Mouse (Mus musculus): ENCODE results near the gene Zfp385b. TPM values are rescaled to one million over a fixed set of nuclear protein-coding genes. Genes with fewer than 3 reads are reported as not detected.

Zfp385b gene
- total and polyA plus RNA-seq, 3 experiments: not detected

DNA sequence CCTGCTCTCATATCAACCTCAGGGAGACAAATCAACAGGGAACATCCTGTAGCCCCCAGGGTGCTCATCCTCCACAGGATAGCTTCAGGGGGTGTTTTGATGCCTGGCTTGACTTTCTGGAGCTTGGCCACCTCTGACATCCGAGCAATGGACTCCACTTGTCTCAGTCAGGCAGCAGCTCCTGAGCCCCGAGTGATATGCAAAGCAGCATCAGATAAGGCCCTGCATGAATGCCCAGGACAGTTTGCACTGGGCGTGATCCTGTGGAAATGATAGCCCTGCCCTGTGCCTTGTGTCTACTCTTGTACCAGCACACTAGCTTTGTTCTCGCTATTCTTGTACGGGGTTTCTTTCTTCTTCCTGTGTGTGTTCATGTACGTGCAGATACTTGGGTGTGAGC is 303.8 kb downstream of the Zfp385b start:
- no peak overlapping the region for H3K4me2 ChIP-seq (ENCODE audit: insufficient read depth, low read depth, poor library complexity, severe bottlenecking)
- DNase-seq (ENCODE audit: extremely low read depth): no peak
- TF ChIP-seq SIN3A (IDR thresholded peaks at IDR 0.05; ENCODE audit: low read length) (no peak), RAD21 (IDR thresholded peaks at IDR 0.05; ENCODE audit: low read depth, low read length) (no peak), ELF1 (IDR thresholded peaks at IDR 0.05; ENCODE audit: low read depth, low read length) (no peak), ZC3H11A (IDR thresholded peaks at IDR 0.05; ENCODE audit: low read depth, low read length) (no peak), MAZ (IDR thresholded peaks at IDR 0.05; ENCODE audit: low read depth, low read length) (no peak), BHLHE40 (IDR thresholded peaks at IDR 0.05; ENCODE audit: low read depth, low read length) (no peak), MXI1 (IDR thresholded peaks at IDR 0.05; ENCODE audit: low read depth, low read length) (no peak), TCF12 (IDR thresholded peaks at IDR 0.05; ENCODE audit: low read depth, low read length) (no peak), JUN (IDR thresholded peaks at IDR 0.05; ENCODE audit: insufficient read depth, low read depth, low read length) (no peak), ZMIZ1 (IDR thresholded peaks at IDR 0.05; ENCODE audit: low read depth, low read length) (no peak), CHD2 (IDR thresholded peaks at IDR 0.05; ENCODE audit: low read length) (no peak), MAFK (IDR thresholded peaks at IDR 0.05; ENCODE audit: insufficient replicate concordance, low read length) (no peak), JUND (conservative IDR thresholded peaks at IDR 0.05; ENCODE audit: low read depth, low read length) (no peak), MYC (IDR thresholded peaks at IDR 0.05; ENCODE audit: low read depth, low read length) (no peak), KAT2A (IDR thresholded peaks at IDR 0.05; ENCODE audit: insufficient replicate concordance, low read length) (no peak), CHD1 (IDR thresholded peaks at IDR 0.05; ENCODE audit: low read depth, low read length) (no peak), EP300 (IDR thresholded peaks at IDR 0.05; ENCODE audit: low read length) (no peak), MAX (IDR thresholded peaks at IDR 0.05; ENCODE audit: low read length) (no peak)
- H3K4me1 ChIP-seq (ENCODE audit: control insufficient read depth in 1 of 2, insufficient read depth in 2 of 2): no peaks in the 10 kb centered on the region
- dilution Hi-C loops (cut with MboI; ENCODE audit: extremely low pct_ligation_motif_present, extremely low pct_unique_long_range_greater_than_20kb, low sequenced_read_pairs): no loop called here
- H3K9me3 ChIP-seq (replicated peaks; ENCODE audit: low read length): peaks cover 73% of the 10 kb centered on the region
- no peaks in the 10 kb centered on the region for H3K79me2 ChIP-seq (replicated peaks; ENCODE audit: control insufficient read depth, extremely low read depth, insufficient read depth, poor library complexity, severe bottlenecking)
- H3K27ac ChIP-seq (ENCODE audit: insufficient read depth, low read depth): no peak overlapping the region
- no peaks in the 10 kb centered on the region for H3K36me3 ChIP-seq (replicated peaks in 1 of 2; ENCODE audit: control insufficient read depth in 1 of 2, insufficient read depth in 1 of 2, low read length in 1 of 2)
- H3K4me3 ChIP-seq (replicated peaks in 1 of 3; ENCODE audit: low read depth in 2 of 3, low read length in 2 of 3, poor library complexity in 1 of 3): no peak overlapping the region
- in situ Hi-C loops (cut with MboI; ENCODE audit: low pct_ligation_motif_present, low pct_unique_long_range_greater_than_20kb, low sequenced_read_pairs): no loop called here
- H3K9ac ChIP-seq (ENCODE audit: insufficient read depth, low read depth): no peak overlapping the region
- H3K27me3 ChIP-seq (replicated peaks): no peaks in the 10 kb centered on the region

DNA sequence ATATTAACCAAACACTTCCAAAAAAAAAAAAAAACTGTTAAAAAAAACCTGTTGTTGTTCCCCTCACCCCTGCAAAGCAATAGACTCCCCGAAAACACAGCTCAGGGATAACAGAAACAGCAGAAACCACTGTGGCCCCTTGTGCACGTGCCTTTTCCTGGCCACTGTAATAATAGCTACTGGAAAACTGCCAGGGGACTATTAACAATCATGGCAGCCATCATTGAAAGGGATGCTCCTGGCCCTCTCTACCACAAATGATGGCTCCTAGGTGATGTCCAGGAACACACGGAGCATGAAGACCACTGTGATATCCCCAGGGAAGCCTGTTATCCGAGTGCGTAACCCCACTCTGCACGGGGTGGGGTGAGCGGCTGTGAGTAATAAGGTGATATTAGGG is 304.4 kb downstream of the Zfp385b start:
- H3K27me3 ChIP-seq (replicated peaks): no peaks in the 10 kb centered on the region
- peaks cover 75% of the 10 kb centered on the region for H3K9me3 ChIP-seq (replicated peaks; ENCODE audit: low read length)
- dilution Hi-C loops (cut with MboI; ENCODE audit: extremely low pct_ligation_motif_present, extremely low pct_unique_long_range_greater_than_20kb, low sequenced_read_pairs): no loop called here
- no peak overlapping the region for H3K4me2 ChIP-seq (ENCODE audit: insufficient read depth, low read depth, poor library complexity, severe bottlenecking)
- DNase-seq (ENCODE audit: extremely low read depth): no peak
- no peak overlapping the region for H3K27ac ChIP-seq (ENCODE audit: insufficient read depth, low read depth)
- no peaks in the 10 kb centered on the region for H3K36me3 ChIP-seq (replicated peaks in 1 of 2; ENCODE audit: control insufficient read depth in 1 of 2, insufficient read depth in 1 of 2, low read length in 1 of 2)
- no peak overlapping the region for H3K4me3 ChIP-seq (replicated peaks in 1 of 3; ENCODE audit: low read depth in 2 of 3, low read length in 2 of 3, poor library complexity in 1 of 3)
- in situ Hi-C loops (cut with MboI; ENCODE audit: low pct_ligation_motif_present, low pct_unique_long_range_greater_than_20kb, low sequenced_read_pairs): no loop called here
- H3K9ac ChIP-seq (ENCODE audit: insufficient read depth, low read depth): no peak overlapping the region
- TF ChIP-seq PAX5 (IDR thresholded peaks at IDR 0.05; ENCODE audit: low read length) (no peak), MAZ (IDR thresholded peaks at IDR 0.05; ENCODE audit: low read depth, low read length) (no peak), POLR2A (IDR thresholded peaks at IDR 0.05; ENCODE audit: low read depth, low read length) (no peak), CHD2 (IDR thresholded peaks at IDR 0.05; ENCODE audit: low read length) (no peak), POLR2AphosphoS2 (IDR thresholded peaks at IDR 0.05; ENCODE audit: low read depth, low read length) (no peak)
- H3K4me1 ChIP-seq (ENCODE audit: control insufficient read depth in 1 of 2, insufficient read depth in 2 of 2): no peaks in the 10 kb centered on the region
- H3K79me2 ChIP-seq (replicated peaks; ENCODE audit: control insufficient read depth, extremely low read depth, insufficient read depth, poor library complexity, severe bottlenecking): no peaks in the 10 kb centered on the region

Data from CH12.LX (cell line).